7 mouse cellular contexts compared by ENCODE assay signal in the genomic region with DNA sequence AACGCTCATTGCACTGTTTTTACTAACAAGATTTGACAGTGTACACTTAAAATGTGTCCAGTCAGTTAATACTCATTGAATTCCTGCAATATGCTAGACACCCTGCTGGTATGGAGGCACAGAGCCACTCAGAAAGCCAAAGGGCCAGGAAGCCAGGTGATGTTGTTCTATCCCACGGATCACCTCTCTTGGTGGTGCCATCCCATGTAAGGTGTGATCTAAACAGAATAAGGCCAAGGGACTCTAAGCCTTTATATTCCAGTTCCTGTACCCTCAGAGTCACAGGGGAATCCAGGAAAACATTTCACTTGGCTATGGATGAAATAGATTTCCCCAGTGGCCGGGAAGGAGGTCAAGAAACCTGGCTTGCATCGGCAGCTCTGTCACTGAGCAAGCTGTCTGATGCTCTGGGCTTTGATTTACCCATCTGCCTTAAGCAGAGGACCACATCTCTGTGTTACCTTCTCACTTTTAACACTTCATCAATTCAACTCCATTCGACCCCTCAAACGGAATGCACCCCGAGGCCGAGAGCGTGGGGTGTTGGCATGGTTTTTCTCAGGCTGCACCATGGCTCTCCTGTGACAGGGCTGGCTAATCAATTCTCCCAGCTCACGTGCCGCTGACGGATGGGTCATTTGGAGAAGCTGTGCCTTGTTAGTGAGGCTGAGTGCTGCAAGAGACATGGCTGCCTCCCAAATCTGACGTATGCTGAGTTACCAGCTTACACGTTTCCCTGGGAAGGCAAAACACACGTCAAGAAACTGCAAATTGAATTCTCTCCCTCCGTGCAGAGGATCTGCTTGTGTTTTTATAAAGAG.
DNase-seq lines count a peak whose midpoint lies in the region; ATAC-seq and TF ChIP-seq lines count a peak whose summit lies in the region.

No protein-coding gene starts in this region.

- no peak for TF ChIP-seq CTCF in liver, postnatal 0 days (IDR thresholded peaks at IDR 0.05; ENCODE audit: low read depth)

- H3K36me3 ChIP-seq in hindbrain, embryonic 15.5 days: no peaks in the 10 kb centered on the region
- H3K36me3 ChIP-seq in liver, postnatal 0 days (replicated peaks; ENCODE audit: insufficient read depth, low read length): no peaks in the 10 kb centered on the region
- H3K36me3 ChIP-seq in stomach, embryonic 15.5 days: no peaks in the 10 kb centered on the region

- H3K4me1 ChIP-seq in hindbrain, embryonic 15.5 days (replicated peaks): peaks cover 25% of the 10 kb centered on the region
- H3K4me1 ChIP-seq in liver, postnatal 0 days (ENCODE audit: insufficient read depth): no peaks in the 10 kb centered on the region; the same call in 1 of the 2 replicates
- peaks cover 17% of the 10 kb centered on the region for H3K4me1 ChIP-seq in stomach, embryonic 15.5 days

- TF ChIP-seq EP300 in liver, postnatal 0 days (IDR thresholded peaks at IDR 0.05; ENCODE audit: low read depth): no peak

- no peak overlapping the region for H3K9ac ChIP-seq in hindbrain, embryonic 15.5 days
- H3K9ac ChIP-seq in liver, postnatal 0 days (replicated peaks): no peak overlapping the region
- no peak overlapping the region for H3K9ac ChIP-seq in stomach, embryonic 15.5 days

- peak; percentile 45 to 47 for DNase-seq in adrenal gland, postnatal 36 days
- peak; percentile 83 for DNase-seq in cerebellum, adult 9-10 months
- peak; percentile 51 to 73 for DNase-seq in frontal cortex, postnatal 36 days (ENCODE audit: low spot score in 2 of 2)
- peak; percentile 36 for DNase-seq in liver, postnatal 0 days
- DNase-seq in thymus, postnatal 36 days: no peak

- peak; percentile 54; the same call in 1 of the 2 replicates for ATAC-seq in hindbrain, embryonic 15.5 days (ENCODE audit: low FRiP score, low read depth)
- no peak for ATAC-seq in liver, postnatal 0 days
- ATAC-seq in stomach, embryonic 15.5 days (ENCODE audit: insufficient read depth, low FRiP score, low read depth): no peak

- H3K27me3 ChIP-seq in hindbrain, embryonic 15.5 days: 0 out of 2 replicates have a peak, but pooled peaks cover 3% of the 10 kb centered on the region
- no peaks in the 10 kb centered on the region for H3K27me3 ChIP-seq in liver, postnatal 0 days (ENCODE audit: insufficient read depth, low read length)
- no peaks in the 10 kb centered on the region for H3K27me3 ChIP-seq in stomach, embryonic 15.5 days (replicated peaks)

- H3K9me3 ChIP-seq in hindbrain, embryonic 15.5 days: no peaks in the 10 kb centered on the region
- no peaks in the 10 kb centered on the region for H3K9me3 ChIP-seq in liver, postnatal 0 days (ENCODE audit: low read length)
- H3K9me3 ChIP-seq in stomach, embryonic 15.5 days: no peaks in the 10 kb centered on the region

- peak overlapping the region; percentile 32; the same call in 1 of the 2 replicates for H3K27ac ChIP-seq in hindbrain, embryonic 15.5 days (replicated peaks)
- H3K27ac ChIP-seq in liver, postnatal 0 days (ENCODE audit: low read depth): no peak overlapping the region
- no peak overlapping the region for H3K27ac ChIP-seq in stomach, embryonic 15.5 days

- H3K4me2 ChIP-seq in hindbrain, embryonic 15.5 days: peak overlapping the region; percentile 16
- no peak overlapping the region for H3K4me2 ChIP-seq in liver, postnatal 0 days (ENCODE audit: low read depth, low read length)
- 0 out of 2 replicates have a peak overlapping the region, but pooled peaks have one; percentile 21 for H3K4me2 ChIP-seq in stomach, embryonic 15.5 days

- H3K4me3 ChIP-seq in hindbrain, embryonic 15.5 days: no peak overlapping the region
- H3K4me3 ChIP-seq in liver, postnatal 0 days (ENCODE audit: low read depth, low read length): no peak overlapping the region
- H3K4me3 ChIP-seq in stomach, embryonic 15.5 days (replicated peaks): no peak overlapping the region

- 26% methylated on average over 16 of the region's 16 CpGs for WGBS in hindbrain, embryonic 15.5 days
- 67% methylated on average over 16 of the region's 16 CpGs for WGBS in liver, postnatal 0 days (ENCODE audit: insufficient replicate concordance)
- 33% methylated on average over 16 of the region's 16 CpGs for WGBS in stomach, embryonic 15.5 days

Comparison
In these comparisons a context has a peak if more than half of its experiments do, and no peak if none do; other contexts are left out.
1. DNase-seq: peak in adrenal gland, postnatal 36 days (2 of 2), cerebellum, adult 9-10 months (single experiment), frontal cortex, postnatal 36 days (2 of 2) and liver, postnatal 0 days (single experiment); none in thymus, postnatal 36 days (0 of 2).